Mouse (Mus musculus) CH12.LX (cell line): ENCODE measurements around the gene Gm5148. TPM values are rescaled to one million over a fixed set of nuclear protein-coding genes. Genes with fewer than 3 reads are reported as not detected.
A peak's percentile ranks its signal among the peaks of the same experiment; 100 is the strongest.

ENCODE experiments used
- DNase-seq: peaks from one replicate; pipeline ENCODE4 v3.0.0-alpha.2; 2013; ENCODE audit errors: extremely low read depth
- H3K27ac ChIP-seq: 2 replicates; pipeline ENCODE4 v1.5.1; 2012; ENCODE audit warnings: low read depth, mild to moderate bottlenecking, control low read depth, moderate library complexity; ENCODE audit not compliant: insufficient read depth
- H3K27me3 ChIP-seq: replicated peaks from 2 replicates; pipeline ENCODE3; 2012; ENCODE audit warnings: inconsistent platforms
- H3K36me3 ChIP-seq, 2 experiments: replicated peaks in 1 of 2; 2 replicates each; pipeline versions ENCODE3 to v1.6.1; 2012; ENCODE audit warnings: inconsistent platforms in 1 of 2, low read length in 1 of 2, mild to moderate bottlenecking in 1 of 2, mixed read lengths in 1 of 2, moderate library complexity in 1 of 2; ENCODE audit not compliant: control insufficient read depth in 1 of 2, insufficient read depth in 1 of 2
- H3K4me1 ChIP-seq, 2 experiments: 2 replicates each; pipeline ENCODE4 v1.6.1; 2012; ENCODE audit warnings: inconsistent platforms in 1 of 2, moderate library complexity in 1 of 2; ENCODE audit not compliant: insufficient read depth in 2 of 2, control insufficient read depth in 1 of 2
- H3K4me2 ChIP-seq: 2 replicates; pipeline ENCODE4 v1.6.1; 2012; ENCODE audit warnings: low read depth, mild to moderate bottlenecking, control low read depth; ENCODE audit not compliant: poor library complexity, insufficient read depth, severe bottlenecking
- H3K4me3 ChIP-seq, 3 experiments: fragments of 150-350 bp in 1 of 3; sonication (generic) in 1 of 3; replicated peaks in 1 of 3; 2 replicates each; pipeline versions ENCODE3 to v1.5.1; 2011 to 2012; ENCODE audit warnings: low read depth in 2 of 3, low read length in 2 of 3, mild to moderate bottlenecking in 2 of 3, moderate library complexity in 2 of 3, control low read depth in 1 of 3, improper control_type of control experiment in 1 of 3, inconsistent platforms in 1 of 3, mixed read lengths in 1 of 3; ENCODE audit not compliant: poor library complexity in 1 of 3
- H3K79me2 ChIP-seq: replicated peaks from 2 replicates; pipeline ENCODE4 v1.6.1; 2012; ENCODE audit warnings: mild to moderate bottlenecking, moderate library complexity; ENCODE audit not compliant: control insufficient read depth, poor library complexity, insufficient read depth, severe bottlenecking; ENCODE audit errors: extremely low read depth
- H3K9ac ChIP-seq: 2 replicates; pipeline ENCODE4 v1.6.1; 2012; ENCODE audit warnings: low read depth, mild to moderate bottlenecking, control low read depth, moderate library complexity; ENCODE audit not compliant: insufficient read depth
- H3K9me3 ChIP-seq: replicated peaks from 2 replicates; pipeline ENCODE3; 2012; ENCODE audit warnings: low read length, inconsistent platforms, mixed read lengths
- CHD2 ChIP-seq: IDR thresholded peaks from 2 replicates; pipeline ENCODE4 v1.6.1; 2011; ENCODE audit warnings: low read length, improper control_type of control experiment
- CTCF ChIP-seq, 2 experiments: IDR thresholded peaks in 1 of 2; conservative IDR thresholded peaks in 1 of 2; 2 replicates each; pipeline ENCODE4 v1.5.1; 2011 to 2012; ENCODE audit warnings: low read depth in 2 of 2, low read length in 2 of 2, improper control_type of control experiment in 1 of 2, inconsistent platforms in 1 of 2, mild to moderate bottlenecking in 1 of 2, moderate library complexity in 1 of 2
- E2F4 ChIP-seq: IDR thresholded peaks from 2 replicates; pipeline ENCODE4 v1.6.1; 2011; ENCODE audit warnings: low read depth, low read length, improper control_type of control experiment; ENCODE audit not compliant: insufficient replicate concordance
- ELF1 ChIP-seq: IDR thresholded peaks from 2 replicates; pipeline ENCODE4 v1.6.1; 2014; ENCODE audit warnings: low read depth, mild to moderate bottlenecking, inconsistent platforms, low read length, improper control_type of control experiment
- EP300 ChIP-seq: IDR thresholded peaks from 2 replicates; pipeline ENCODE4 v1.6.1; 2011; ENCODE audit warnings: low read length, improper control_type of control experiment
- GABPA ChIP-seq: IDR thresholded peaks from 2 replicates; pipeline ENCODE4 v1.6.1; 2012; ENCODE audit warnings: low read depth, low read length, improper control_type of control experiment, inconsistent platforms; ENCODE audit not compliant: insufficient replicate concordance
- HCFC1 ChIP-seq: IDR thresholded peaks from 2 replicates; pipeline ENCODE4 v1.6.1; 2012; ENCODE audit warnings: low read depth, mild to moderate bottlenecking, inconsistent platforms, low read length, improper control_type of control experiment
- IRF4 ChIP-seq: IDR thresholded peaks from 2 replicates; pipeline ENCODE4 v1.6.1; 2014; ENCODE audit warnings: low read depth, mild to moderate bottlenecking, inconsistent platforms, low read length, improper control_type of control experiment
- KAT2A ChIP-seq: IDR thresholded peaks from 2 replicates; pipeline ENCODE4 v1.6.1; 2012; ENCODE audit warnings: low read length, improper control_type of control experiment, inconsistent platforms; ENCODE audit not compliant: insufficient replicate concordance
- MAFK ChIP-seq: IDR thresholded peaks from 2 replicates; pipeline ENCODE4 v1.6.1; 2011; ENCODE audit warnings: low read length, improper control_type of control experiment; ENCODE audit not compliant: insufficient replicate concordance
- MAZ ChIP-seq: IDR thresholded peaks from 2 replicates; pipeline ENCODE4 v1.6.1; 2012; ENCODE audit warnings: low read depth, mild to moderate bottlenecking, inconsistent platforms, low read length, improper control_type of control experiment, moderate library complexity
- MEF2A ChIP-seq: IDR thresholded peaks from 2 replicates; pipeline ENCODE4 v1.6.1; 2014; ENCODE audit warnings: low read depth, mild to moderate bottlenecking, inconsistent platforms, low read length, improper control_type of control experiment, borderline replicate concordance
- NELFE ChIP-seq: IDR thresholded peaks from 2 replicates; pipeline ENCODE4 v1.6.1; 2011; ENCODE audit warnings: low read depth, low read length, improper control_type of control experiment
- POLR2AphosphoS2 ChIP-seq: IDR thresholded peaks from 2 replicates; pipeline ENCODE4 v1.6.1; 2011; ENCODE audit warnings: low read depth, low read length, improper control_type of control experiment
- RAD21 ChIP-seq: IDR thresholded peaks from 2 replicates; pipeline ENCODE4 v1.6.1; 2011; ENCODE audit warnings: low read depth, mild to moderate bottlenecking, low read length, improper control_type of control experiment, moderate library complexity
- TBP ChIP-seq: conservative IDR thresholded peaks from 2 replicates; pipeline ENCODE4 v1.6.1; 2011; ENCODE audit warnings: low read depth, low read length, improper control_type of control experiment
- UBTF ChIP-seq: IDR thresholded peaks from 2 replicates; pipeline ENCODE4 v1.6.1; 2012; ENCODE audit warnings: low read depth, mild to moderate bottlenecking, inconsistent platforms, low read length, improper control_type of control experiment, moderate library complexity
- USF1 ChIP-seq: IDR thresholded peaks from 2 replicates; pipeline ENCODE4 v1.6.1; 2014; ENCODE audit warnings: low read depth, mild to moderate bottlenecking, inconsistent platforms, low read length, improper control_type of control experiment
- USF2 ChIP-seq: conservative IDR thresholded peaks from 2 replicates; pipeline ENCODE4 v1.6.1; 2011; ENCODE audit warnings: low read depth, low read length, improper control_type of control experiment
- ZC3H11A ChIP-seq: IDR thresholded peaks from 2 replicates; pipeline ENCODE4 v1.6.1; 2012; ENCODE audit warnings: low read depth, mild to moderate bottlenecking, inconsistent platforms, low read length, improper control_type of control experiment
- ZKSCAN1 ChIP-seq: IDR thresholded peaks from 2 replicates; pipeline ENCODE4 v1.6.1; 2012; ENCODE audit warnings: low read depth, inconsistent platforms, low read length, improper control_type of control experiment, borderline replicate concordance
- ZMIZ1 ChIP-seq: IDR thresholded peaks from 2 replicates; pipeline ENCODE4 v1.6.1; 2012; ENCODE audit warnings: low read depth, mild to moderate bottlenecking, inconsistent platforms, low read length, improper control_type of control experiment
- ZNF384 ChIP-seq: IDR thresholded peaks from 2 replicates; pipeline ENCODE4 v1.6.1; 2012; ENCODE audit warnings: low read depth, low read length, improper control_type of control experiment, inconsistent platforms
- dilution Hi-C: fragments of 300-500 bp; cut with MboI; formaldehyde crosslinking; loops from 2 replicates; pipeline ENCODE4 v1.14.3; 2020; ENCODE audit warnings: low sequenced_read_pairs; ENCODE audit not compliant: extremely low pct_unique_long_range_greater_than_20kb, extremely low pct_ligation_motif_present
- in situ Hi-C: fragments of 300-500 bp; cut with MboI; formaldehyde crosslinking; loops from 3 replicates; pipeline ENCODE4 v1.14.3; 2019; ENCODE audit warnings: low sequenced_read_pairs, low pct_ligation_motif_present, low pct_unique_long_range_greater_than_20kb, mixed read lengths
- polyA plus RNA-seq: library from polyadenylated mRNA; unstranded; fragments of >175 nt; gene quantifications from 2 replicates; pipeline ENCODE4 v1.2.1, GENCODE M21; 2012; ENCODE audit warnings: low read depth; ENCODE audit not compliant: insufficient read length
- total RNA-seq, 2 experiments: library from RNA; depleted of rRNA; stranded (reverse); fragments of 300-350 nt in 1 of 2; fragments of >200 nt in 1 of 2; gene quantifications; 2 replicates each; pipeline ENCODE4 v1.2.3; 2012 to 2014

Gene Gm5148
- total and polyA plus RNA-seq, 3 experiments, result 146 TPM; not detected in 2

DNA sequence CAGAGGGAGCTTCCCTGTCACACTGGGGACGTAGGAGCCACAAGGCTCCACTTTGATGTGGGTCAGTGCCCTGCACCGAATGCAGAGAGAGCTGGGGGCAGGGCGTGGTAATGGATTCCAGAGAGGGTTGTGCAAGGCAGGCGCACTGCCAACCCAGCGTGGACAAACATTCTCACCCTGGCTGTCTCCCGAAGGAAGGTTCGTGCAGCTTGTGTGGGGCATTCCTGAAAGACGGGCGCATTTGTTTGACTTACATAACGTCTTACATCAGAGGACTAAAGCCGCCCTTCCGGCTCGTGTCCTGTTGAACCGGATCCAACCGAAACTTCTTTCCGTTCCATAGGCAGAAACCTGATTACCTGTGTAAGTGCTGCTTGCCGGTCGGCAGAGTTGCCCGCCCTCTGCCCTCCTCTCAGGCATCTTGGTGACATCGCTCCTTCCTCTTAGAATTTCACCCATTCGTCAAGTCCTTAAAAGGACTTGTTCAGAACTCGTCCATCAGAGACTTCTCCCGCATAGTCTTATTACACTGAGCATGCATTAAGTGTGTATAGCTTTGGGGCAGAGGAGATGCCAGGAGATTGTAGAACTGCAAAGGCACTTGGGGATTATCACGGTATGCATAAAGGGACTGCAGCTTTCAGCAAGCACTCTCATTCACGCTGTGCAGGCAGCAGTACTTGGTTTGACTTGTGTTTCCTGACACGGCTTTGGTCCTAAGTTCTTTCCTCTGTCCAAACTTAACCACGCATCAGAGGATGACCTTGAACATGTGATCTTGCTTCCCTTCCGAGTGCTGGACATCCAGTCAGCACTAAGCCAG is 36.9 kb downstream of the Gm5148 start:
- peak overlapping the region in 1 of 3 experiments; percentile 19 for H3K4me3 ChIP-seq
- no peaks in the 10 kb centered on the region; a peak in 1 of 4 replicates for H3K4me1 ChIP-seq
- peak overlapping the region; percentile 23 for H3K4me2 ChIP-seq
- H3K79me2 ChIP-seq, result no peaks in the 10 kb centered on the region
- H3K9me3 ChIP-seq, result no peaks in the 10 kb centered on the region
- H3K36me3 ChIP-seq, result no peaks in the 10 kb centered on the region
- H3K27me3 ChIP-seq, result no peaks in the 10 kb centered on the region
- no peak overlapping the region for H3K9ac ChIP-seq
- no peak for DNase-seq
- dilution Hi-C loops, result no loop called here
- in situ Hi-C loops, result no loop called here
- H3K27ac ChIP-seq, result no peak overlapping the region
- TF ChIP-seq USF2 (no peak), IRF4 (no peak), UBTF (no peak), ZKSCAN1 (no peak), EP300 (no peak), ZNF384 (no peak), TBP (no peak), CTCF (conservative IDR thresholded peaks at IDR 0.05 in 1 of 2, IDR thresholded peaks at IDR 0.05 in 1 of 2; ENCODE audit: low read depth in 2 of 2, low read length in 2 of 2) (no peak), MAZ (no peak), ZMIZ1 (no peak), ZC3H11A (no peak), E2F4 (no peak), HCFC1 (no peak), GABPA (no peak), KAT2A (no peak), CHD2 (no peak), ELF1 (no peak), MEF2A (no peak), MAFK (no peak), USF1 (no peak)

DNA sequence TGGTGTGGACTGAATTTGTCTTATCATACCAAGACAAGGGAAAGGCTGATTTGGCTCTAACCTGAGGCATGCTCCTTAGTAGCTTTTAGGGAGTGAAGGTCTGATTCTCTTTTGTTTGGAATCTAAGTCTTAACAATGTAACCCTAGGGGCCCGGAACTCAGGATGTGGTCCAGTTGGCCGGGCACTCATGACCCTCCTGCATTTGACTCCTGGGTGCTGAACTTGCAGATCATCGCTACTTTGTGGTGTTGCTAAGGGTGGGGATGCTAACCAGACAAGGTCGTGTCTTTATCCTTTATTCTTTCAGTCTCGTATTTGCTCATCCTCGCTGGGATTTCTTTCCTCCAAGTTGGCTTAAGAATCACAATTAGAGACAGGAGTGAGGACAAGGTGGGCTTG is 37.5 kb downstream of the Gm5148 start:
- H3K9ac ChIP-seq, result no peak overlapping the region
- in situ Hi-C loops, result no loop called here

More for the DNA sequence above, 37.5 kb downstream of the Gm5148 start:
- Histone ChIP-seq H3K27ac (no peak overlapping the region), H3K79me2 (no peaks in the 10 kb centered on the region), H3K4me1 (no peaks in the 10 kb centered on the region; a peak in 1 of 4 replicates), H3K27me3 (no peaks in the 10 kb centered on the region), H3K9me3 (no peaks in the 10 kb centered on the region), H3K4me3 (peak overlapping the region in 1 of 3 experiments; percentile 19), H3K36me3 (no peaks in the 10 kb centered on the region), H3K4me2 (peak overlapping the region; percentile 23)
- dilution Hi-C loops, result no loop called here
- TF ChIP-seq RAD21 (no peak), CTCF (conservative IDR thresholded peaks at IDR 0.05 in 1 of 2, IDR thresholded peaks at IDR 0.05 in 1 of 2; ENCODE audit: low read depth in 2 of 2, low read length in 2 of 2) (no peak), POLR2AphosphoS2 (no peak), NELFE (no peak)
- no peak for DNase-seq
